Mouse (Mus musculus) lung, embryonic 14.5 days (tissue): ENCODE results near the gene Gm20388. TPM values are rescaled to one million over a fixed set of nuclear protein-coding genes. Genes with fewer than 3 reads are reported as not detected.
A peak's percentile ranks its signal among the peaks of the same experiment; 100 is the strongest.
"Not testable (repeated sequence)": the region's sequence is repeated elsewhere in the genome, so short reads cannot be mapped to it uniquely, and the experiment has no call there.

Experiments used
- ATAC-seq: fragments of 200-750 bp; cut with Nextera tagmentation; 2 replicates; pipeline ENCODE4 v1.8.0; 2017; ENCODE audit warnings: mild to moderate bottlenecking, moderate TSS enrichment, moderate library complexity; ENCODE audit not compliant: insufficient read depth
- DNase-seq: peaks from one replicate; pipeline ENCODE4 v3.0.0-alpha.2; 2015
- H3K27ac ChIP-seq: fragments of 300-500 bp; sonication (generic); 2 replicates; pipeline ENCODE4 v1.5.1; 2014; ENCODE audit warnings: low read depth, mild to moderate bottlenecking, moderate library complexity
- H3K27me3 ChIP-seq: fragments of 300-500 bp; sonication (generic); 2 replicates; pipeline ENCODE4 v1.6.1; 2014; ENCODE audit warnings: low read length, control low read depth; ENCODE audit not compliant: insufficient read depth
- H3K36me3 ChIP-seq: fragments of 300-500 bp; sonication (generic); 2 replicates; pipeline ENCODE4 v1.6.1; 2014; ENCODE audit warnings: control low read depth; ENCODE audit not compliant: insufficient read depth
- H3K4me1 ChIP-seq: fragments of 300-500 bp; sonication (generic); 2 replicates; pipeline ENCODE4 v1.6.1; 2014; ENCODE audit warnings: antibody characterized with exemption, control low read depth; ENCODE audit not compliant: insufficient read depth
- H3K4me2 ChIP-seq: fragments of 300-500 bp; sonication (generic); 2 replicates; pipeline ENCODE4 v1.6.1; 2014; ENCODE audit warnings: mild to moderate bottlenecking
- H3K4me3 ChIP-seq: fragments of 300-500 bp; sonication (generic); 2 replicates; pipeline ENCODE4 v1.5.1; 2014; ENCODE audit warnings: low read depth, low read length
- H3K9ac ChIP-seq: fragments of 300-500 bp; sonication (generic); 2 replicates; pipeline ENCODE4 v1.6.1; 2014
- H3K9me3 ChIP-seq: fragments of 300-500 bp; sonication (generic); 2 replicates; pipeline ENCODE4 v1.6.1; 2016; ENCODE audit warnings: low read depth, low read length, control low read depth
- CTCF ChIP-seq: IDR thresholded peaks from 2 replicates; pipeline ENCODE4 v1.5.1; 2016; ENCODE audit warnings: antibody characterized with exemption, low read depth
- WGBS: fragments of 180-500 bp; shearing (Covaris S2); extraction: QIAGEN DNeasy Blood & Tissue Kit; methylation state at CpG from one replicate; pipeline ENCODE4 v1.1.7; 2014; 5-methylcytosine and 5-hydroxymethylcytosine counted together
- polyA plus RNA-seq: library from polyadenylated mRNA; unstranded; fragments of >200 nt; fragmentation: Nextera tagmentation; extraction: Ambion mirVana; gene quantifications from 2 replicates; pipeline ENCODE4 v1.2.1, GENCODE M21; 2014

Gene Gm20388
- polyA plus RNA-seq, 1 experiment from 2014 or later: not detected

- H3K4me1 ChIP-seq: no peaks in the 10 kb centered on the region
- no peak overlapping the region for H3K4me3 ChIP-seq
- H3K4me2 ChIP-seq: peak overlapping the region; percentile 71; the same call in 1 of the 2 replicates
- no peak overlapping the region for H3K9ac ChIP-seq
- H3K27me3 ChIP-seq: no peaks in the 10 kb centered on the region
- no peak for ATAC-seq
- H3K27ac ChIP-seq: no peak overlapping the region
- TF ChIP-seq CTCF: no peak
- no peak for DNase-seq
- H3K9me3 ChIP-seq: no peaks in the 10 kb centered on the region
- H3K36me3 ChIP-seq: 0 out of 2 replicates have a peak, but pooled peaks cover 3% of the 10 kb centered on the region
- 83% methylated on average over 6 of the region's 6 CpGs for WGBS
These were observed 3533.5 kb downstream of the Gm20388 start for GRCm38 (mm10) chr8:123444131-123444530.

GRCm38 (mm10) chr8:123445981-123446380 is 3535.3 kb downstream of the Gm20388 start:
- Histone ChIP-seq H3K4me2 (no peak overlapping the region), H3K9me3 (no peaks in the 10 kb centered on the region), H3K27me3 (no peaks in the 10 kb centered on the region), H3K4me3 (no peak overlapping the region), H3K9ac (no peak overlapping the region), H3K4me1 (no peaks in the 10 kb centered on the region), H3K27ac (no peak overlapping the region), H3K36me3 (0 out of 2 replicates have a peak, but pooled peaks cover 7% of the 10 kb centered on the region)
- 78% methylated on average over 10 of the region's 10 CpGs for WGBS
- DNase-seq (no peak), ATAC-seq (no peak)
- TF ChIP-seq CTCF: no peak

GRCm38 (mm10) chr8:123446799-123447198 is 3536.2 kb downstream of the Gm20388 start:
- DNase-seq (peak; percentile 7), ATAC-seq (no peak)
- Histone ChIP-seq H3K27ac (no peak overlapping the region), H3K27me3 (no peaks in the 10 kb centered on the region), H3K36me3 (0 out of 2 replicates have a peak, but pooled peaks cover 7% of the 10 kb centered on the region), H3K4me1 (no peaks in the 10 kb centered on the region), H3K9me3 (no peaks in the 10 kb centered on the region), H3K4me2 (no peak overlapping the region), H3K9ac (no peak overlapping the region), H3K4me3 (no peak overlapping the region)
- no peak for TF ChIP-seq CTCF
- 70% methylated on average over 6 of the region's 6 CpGs for WGBS

GRCm38 (mm10) chr8:123450783-123451182 is 3540.1 kb downstream of the Gm20388 start:
- Histone ChIP-seq H3K4me1 (no peaks in the 10 kb centered on the region), H3K27ac (no peak overlapping the region), H3K9me3 (no peaks in the 10 kb centered on the region), H3K4me2 (no peak overlapping the region), H3K27me3 (no peaks in the 10 kb centered on the region), H3K4me3 (no peak overlapping the region), H3K9ac (no peak overlapping the region), H3K36me3 (peaks cover 33% of the 10 kb centered on the region)
- ATAC-seq (no peak), DNase-seq (no peak)
- 81% methylated on average over 5 of the region's 5 CpGs for WGBS
- no peak for TF ChIP-seq CTCF

- H3K9ac ChIP-seq, H3K9me3 ChIP-seq, H3K27me3 ChIP-seq, ATAC-seq, H3K4me2 ChIP-seq, H3K27ac ChIP-seq, H3K4me1 ChIP-seq, H3K4me3 ChIP-seq, DNase-seq: not testable (repeated sequence)
- H3K36me3 ChIP-seq: peaks cover 40% of the 10 kb centered on the region
- 91% methylated on average over 12 of the region's 12 CpGs for WGBS
These were observed 3541.1 kb downstream of the Gm20388 start for GRCm38 (mm10) chr8:123451747-123452146.

- no peak for ATAC-seq
- H3K27ac ChIP-seq: no peak overlapping the region
- peaks cover 44% of the 10 kb centered on the region for H3K36me3 ChIP-seq
These were observed 3541.5 kb downstream of the Gm20388 start for GRCm38 (mm10) chr8:123452149-123452548.

GRCm38 (mm10) chr8:123453291-123453690 is 3542.7 kb downstream of the Gm20388 start:
- WGBS: 64% methylated on average over 7 of the region's 7 CpGs
- H3K9me3 ChIP-seq: no peaks in the 10 kb centered on the region
- ATAC-seq: no peak
- H3K27ac ChIP-seq: no peak overlapping the region
- H3K27me3 ChIP-seq: no peaks in the 10 kb centered on the region
- H3K4me1 ChIP-seq: no peaks in the 10 kb centered on the region
- no peak for TF ChIP-seq CTCF
- no peak overlapping the region for H3K4me2 ChIP-seq
- H3K9ac ChIP-seq: no peak overlapping the region
- DNase-seq: no peak
- no peak overlapping the region for H3K4me3 ChIP-seq
- peaks cover 47% of the 10 kb centered on the region for H3K36me3 ChIP-seq

More at GRCm38 (mm10) chr8:123452149-123452548, 3541.5 kb downstream of the Gm20388 start:
- TF ChIP-seq CTCF: no peak
- no peaks in the 10 kb centered on the region for H3K4me1 ChIP-seq
- no peak overlapping the region for H3K9ac ChIP-seq
- no peaks in the 10 kb centered on the region for H3K9me3 ChIP-seq
- no peak overlapping the region for H3K4me3 ChIP-seq
- no peak overlapping the region for H3K4me2 ChIP-seq
- no peak for DNase-seq
- H3K27me3 ChIP-seq: no peaks in the 10 kb centered on the region
- 83% methylated on average over 4 of the region's 4 CpGs for WGBS

- peaks cover 50% of the 10 kb centered on the region for H3K36me3 ChIP-seq
- no peak overlapping the region for H3K9ac ChIP-seq
- H3K4me1 ChIP-seq: no peaks in the 10 kb centered on the region
- no peak overlapping the region for H3K27ac ChIP-seq
- ATAC-seq (no peak), DNase-seq (no peak)
- no peak overlapping the region for H3K4me3 ChIP-seq
- H3K9me3 ChIP-seq: no peaks in the 10 kb centered on the region
- H3K27me3 ChIP-seq: no peaks in the 10 kb centered on the region
- H3K4me2 ChIP-seq: no peak overlapping the region
- WGBS: 76% methylated on average over 5 of the region's 5 CpGs
- no peak for TF ChIP-seq CTCF
These were observed 3543.3 kb downstream of the Gm20388 start for GRCm38 (mm10) chr8:123453951-123454350.
